Mouse (Mus musculus) layer of hippocampus, postnatal 14 days (tissue): ENCODE results near the gene Cdca3. TPM values are rescaled to one million over a fixed set of nuclear protein-coding genes. Genes with fewer than 3 reads are reported as not detected.

Experiments
- DNase-seq, 2 experiments: peaks; one replicate each; pipeline ENCODE4 v3.0.0; 2021 to 2022; ENCODE audit warnings: low spot score in 2 of 2, mixed read lengths in 1 of 2
- total RNA-seq, 2 experiments: library from RNA; stranded (reverse); gene quantifications; 2 replicates each; pipeline ENCODE4 v1.2.3; 2021

Gene Cdca3
- total RNA-seq, 2 experiments from 2014 or later = 2.0 to 3.4 TPM

- peak in 1 of 2 experiments; percentile 29 for DNase-seq
Observed at GRCm38 (mm10) chr6:124862406-124863124, 33.2 kb downstream of the Cdca3 start.

- peak in 1 of 2 experiments; percentile 67 for DNase-seq
Observed at GRCm38 (mm10) chr6:124863125-124863657, 33.8 kb downstream of the Cdca3 start.

GRCm38 (mm10) chr6:124863658-124864298 lies 34.4 kb downstream of the Cdca3 start, which contains the start of gene Gpr162:
Gene Gpr162 (minus strand): TSS chr6:124863983.
- DNase-seq = peak; percentile 70 to 79

GRCm38 (mm10) chr6:124865766-124866362 lies 36.5 kb downstream of the Cdca3 start:
- DNase-seq = no peak

GRCm38 (mm10) chr6:124866560-124866959 lies 37.2 kb downstream of the Cdca3 start:
- no peak for DNase-seq

- no peak for DNase-seq
Observed at GRCm38 (mm10) chr6:124874348-124874747, 45.0 kb downstream of the Cdca3 start.

- DNase-seq = no peak
Observed at GRCm38 (mm10) chr6:124879390-124879789, 50.0 kb downstream of the Cdca3 start.

- no peak for DNase-seq
Observed at GRCm38 (mm10) chr6:124881821-124882220, 52.5 kb downstream of the Cdca3 start.

Other genes with a start within 250 kb of the Cdca3 start
- under 1 TPM; 0.23 to 0.29 TPM for gene C1s2, start 193.5 kb upstream of the Cdca3 start, total RNA-seq
- gene Lpcat3, start 166.5 kb upstream of the Cdca3 start, total RNA-seq = 10 to 100 TPM; 42.3 to 45.3 TPM
- gene Emg1, start 117.4 kb upstream of the Cdca3 start, total RNA-seq = 10 to 100 TPM; 50.7 to 51.1 TPM
- 100 to 1,000 TPM; 138 to 141 TPM for gene Phb2, start 117.2 kb upstream of the Cdca3 start, total RNA-seq
- gene Ptpn6, start 90.8 kb upstream of the Cdca3 start, total RNA-seq = 1 to 10 TPM; 3.8 to 5.7 TPM
- gene Grcc10, start 88.2 kb upstream of the Cdca3 start, total RNA-seq = 100 to 1,000 TPM; 297 to 325 TPM
- gene Gm45234, start 73.5 kb upstream of the Cdca3 start, total RNA-seq = 1 to 10 TPM in 1 of 2 experiments, not detected in 1; 1.3 TPM
- gene Atn1, start 73.0 kb upstream of the Cdca3 start, total RNA-seq = 100 to 1,000 TPM; 147 to 149 TPM
- 100 to 1,000 TPM; 667 to 671 TPM for gene Eno2, start 59.9 kb upstream of the Cdca3 start, total RNA-seq
- gene Lrrc23, start 49.8 kb upstream of the Cdca3 start, total RNA-seq = 1 to 10 TPM; 1.6 to 3.4 TPM
- gene Spsb2, start 20.9 kb upstream of the Cdca3 start, total RNA-seq = 1 to 10 TPM; 5.7 to 6.7 TPM
- gene Tpi1, start 15.3 kb upstream of the Cdca3 start, total RNA-seq = 100 to 1,000 TPM; 578 to 579 TPM
- gene Usp5, start 63 bp upstream of the Cdca3 start, total RNA-seq = 100 to 1,000 TPM; 180 to 183 TPM
- under 1 TPM in 1 of 2 experiments, not detected in 1; 0.21 TPM for gene Gnb3, start 10.7 kb downstream of the Cdca3 start, total RNA-seq
- gene P3h3, start 28.2 kb downstream of the Cdca3 start, total RNA-seq = 10 to 100 TPM; 24.7 to 24.8 TPM
- 100 to 1,000 TPM; 180 to 193 TPM for gene Gpr162, start 34.4 kb downstream of the Cdca3 start, total RNA-seq
- under 1 TPM; 0.29 to 0.58 TPM for gene Cd4, start 58.7 kb downstream of the Cdca3 start, total RNA-seq
- 1 to 10 TPM; 2.6 to 3.0 TPM for gene Lag3, start 82.2 kb downstream of the Cdca3 start, total RNA-seq
- gene Ptms, start 90.6 kb downstream of the Cdca3 start, total RNA-seq = 1,000 to 10,000 TPM; 1,231 to 1,331 TPM
- gene Mlf2, start 101.8 kb downstream of the Cdca3 start, total RNA-seq = 100 to 1,000 TPM; 681 to 696 TPM
- gene Cops7a, start 136.0 kb downstream of the Cdca3 start, total RNA-seq = 100 to 1,000 TPM; 125 to 128 TPM
- 100 to 1,000 TPM; 119 to 120 TPM for gene Pianp, start 167.1 kb downstream of the Cdca3 start, total RNA-seq
- 10 to 100 TPM; 41.9 to 49.2 TPM for gene Zfp384, start 179.6 kb downstream of the Cdca3 start, total RNA-seq
- gene Ing4, start 210.2 kb downstream of the Cdca3 start, total RNA-seq = 10 to 100 TPM; 62.5 to 62.6 TPM
- gene Acrbp, start 220.1 kb downstream of the Cdca3 start, total RNA-seq = 1 to 10 TPM; 6.2 to 8.1 TPM
- 1 to 10 TPM in 1 of 2 experiments, under 1 TPM in 1; 0.94 to 1.6 TPM for gene Lpar5, start 238.4 kb downstream of the Cdca3 start, total RNA-seq